Mouse (Mus musculus): Measurements from ENCODE around the gene Mknk1.

Gene Mknk1

DNA sequence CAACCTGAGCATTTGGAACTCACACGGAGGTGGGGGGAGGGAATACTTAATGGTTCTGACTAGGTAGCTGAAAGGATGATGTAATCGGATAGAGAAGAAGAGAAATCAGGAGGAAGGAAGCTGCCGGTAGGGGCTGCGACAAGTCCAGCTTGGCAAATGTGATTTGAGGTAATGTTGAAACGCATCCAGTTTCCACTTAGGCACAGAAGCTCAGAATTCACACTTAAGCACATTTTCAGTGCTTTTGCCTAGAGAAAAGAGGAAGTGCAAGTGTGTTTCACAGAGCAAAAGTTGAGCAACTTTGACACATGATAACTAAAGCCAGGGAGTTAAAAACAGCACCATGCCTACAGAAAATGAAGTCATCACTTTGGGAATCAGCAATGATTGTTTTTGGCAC is 8.4 kb downstream of the Mknk1 start:
- no peak for DNase-seq

- DNase-seq, result no peak
Measured at GRCm38 (mm10) chr4:115848083-115848482, 9.1 kb downstream of the Mknk1 start.

GRCm38 (mm10) chr4:115848990-115849677 is 10.1 kb downstream of the Mknk1 start:
- no peak for DNase-seq

DNA sequence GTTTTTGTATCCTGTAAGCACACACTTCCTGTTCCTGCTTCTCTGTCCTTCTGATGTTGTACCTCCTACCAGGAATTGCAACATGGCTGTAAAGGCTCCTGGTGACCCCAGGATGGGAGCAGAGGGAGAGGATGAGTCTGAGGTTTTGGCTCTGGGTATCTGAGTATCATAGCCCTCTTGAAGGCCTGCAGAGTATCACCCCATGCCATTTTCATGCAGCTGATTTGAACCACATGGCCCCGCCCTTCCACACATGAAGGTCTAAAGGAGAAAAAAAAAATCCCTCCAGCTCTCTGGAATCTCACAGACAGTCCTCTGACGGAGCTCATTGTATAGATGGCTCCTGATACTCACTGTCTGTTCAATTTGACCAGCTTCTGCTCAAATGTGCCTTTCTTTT is 11.1 kb downstream of the Mknk1 start:
- no peak for DNase-seq

DNA sequence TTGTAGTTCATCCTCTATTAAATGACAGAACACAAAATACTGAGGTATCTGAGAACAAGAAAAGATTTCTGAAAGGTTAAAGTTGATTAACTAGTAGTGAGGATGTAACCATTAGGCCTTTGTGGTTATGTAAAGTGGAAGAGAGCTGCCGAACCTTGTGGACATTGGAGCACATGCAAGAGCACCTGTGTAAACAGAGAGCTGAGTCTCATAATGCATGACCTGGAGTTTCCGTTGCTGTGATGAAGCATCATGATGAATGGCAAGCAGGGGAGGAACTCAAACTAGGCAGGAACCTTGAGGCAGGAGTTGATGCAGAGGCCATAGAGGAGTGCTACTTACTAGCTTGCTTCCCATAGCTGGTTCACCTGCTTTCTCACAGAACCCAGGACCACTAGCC is 11.6 kb downstream of the Mknk1 start:
- no peak for DNase-seq

DNA sequence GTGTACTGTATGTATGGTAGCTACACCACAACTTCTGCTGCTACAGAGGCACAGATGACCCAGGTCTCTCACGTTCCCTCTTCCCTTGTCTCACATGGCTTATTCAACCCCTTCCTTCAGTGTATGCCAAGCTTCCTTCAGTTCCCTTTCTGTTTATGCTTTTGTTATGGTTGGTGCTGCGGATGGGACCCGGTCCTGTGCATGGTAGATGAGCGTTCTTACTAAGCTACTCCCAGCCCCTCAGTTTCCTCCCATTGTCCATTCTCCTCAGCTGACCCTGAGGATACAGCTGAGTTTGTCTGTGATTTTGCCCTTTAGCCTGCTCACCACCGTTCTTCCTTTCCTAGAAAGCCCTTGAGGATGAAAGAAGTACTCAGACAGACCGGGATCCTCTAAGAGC is 12.6 kb downstream of the Mknk1 start:
- DNase-seq, result no peak

DNA sequence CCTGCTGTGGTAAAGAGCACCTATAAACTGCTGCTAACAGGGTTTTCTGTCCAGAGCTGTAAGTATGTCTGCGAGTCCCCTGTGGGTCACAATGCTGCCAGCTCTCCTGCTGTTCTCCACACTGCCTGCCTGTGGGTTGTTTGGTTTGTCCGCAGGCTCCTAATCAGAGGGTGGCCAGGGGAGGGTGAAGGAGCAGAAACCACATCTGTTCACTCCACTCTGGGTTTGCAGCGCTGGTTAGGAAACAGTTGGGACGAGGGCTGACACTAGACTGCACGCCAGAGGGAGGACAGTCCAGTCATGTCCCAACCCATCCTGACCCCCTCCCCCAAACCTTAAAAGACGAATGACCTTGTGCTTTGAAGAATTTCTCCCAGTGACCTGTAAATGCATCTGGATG is 16.1 kb downstream of the Mknk1 start:
- DNase-seq, result no peak

DNA sequence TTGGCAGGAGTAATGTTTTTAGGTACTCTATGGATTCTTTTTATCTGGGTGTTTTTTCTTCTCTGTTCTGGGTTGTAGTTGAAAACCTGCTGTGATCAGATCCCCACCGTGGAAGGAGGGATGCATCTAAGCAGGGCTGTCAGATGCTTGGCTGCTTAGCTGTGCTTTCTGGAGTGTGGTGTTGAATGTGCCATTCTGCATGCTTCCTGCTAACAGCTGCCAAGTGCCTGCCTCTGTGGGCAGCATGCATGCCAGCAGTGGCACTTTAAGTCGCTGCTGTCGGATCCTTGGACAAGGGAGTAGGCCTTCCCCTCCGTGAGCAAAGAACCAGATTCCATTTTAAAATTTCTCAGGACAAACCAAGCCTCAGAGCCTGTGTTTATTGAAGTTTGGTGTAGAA is 16.6 kb downstream of the Mknk1 start:
- DNase-seq, result no peak

GRCm38 (mm10) chr4:115856282-115856681 is 17.3 kb downstream of the Mknk1 start:
- no peak for DNase-seq

- no peak for DNase-seq
Measured at GRCm38 (mm10) chr4:115857293-115857883, 18.4 kb downstream of the Mknk1 start.

- no peak for DNase-seq
Measured at GRCm38 (mm10) chr4:115863352-115863751, 24.4 kb downstream of the Mknk1 start.

DNA sequence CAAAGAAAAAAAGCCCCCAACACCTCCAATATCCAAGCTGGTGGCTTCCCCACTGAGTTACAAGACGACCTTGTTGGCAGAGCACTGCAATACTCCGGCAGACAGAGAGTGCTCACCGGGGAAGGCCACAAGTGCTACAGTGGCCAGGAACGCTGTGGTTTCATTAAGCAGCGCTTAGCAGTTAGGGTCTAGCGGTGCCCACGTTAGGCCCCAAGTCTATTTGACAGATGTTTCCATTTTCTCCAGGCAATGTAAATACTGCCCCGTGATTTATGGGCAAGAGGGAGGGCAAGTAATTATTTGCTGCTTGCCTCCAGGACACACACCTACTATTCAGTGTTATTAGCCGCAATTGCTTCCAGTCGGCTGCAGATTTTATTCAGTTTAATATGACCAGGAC is 24.9 kb downstream of the Mknk1 start:
- DNase-seq, result no peak

GRCm38 (mm10) chr4:115869512-115870210 is 30.7 kb downstream of the Mknk1 start:
- DNase-seq, result no peak

DNA sequence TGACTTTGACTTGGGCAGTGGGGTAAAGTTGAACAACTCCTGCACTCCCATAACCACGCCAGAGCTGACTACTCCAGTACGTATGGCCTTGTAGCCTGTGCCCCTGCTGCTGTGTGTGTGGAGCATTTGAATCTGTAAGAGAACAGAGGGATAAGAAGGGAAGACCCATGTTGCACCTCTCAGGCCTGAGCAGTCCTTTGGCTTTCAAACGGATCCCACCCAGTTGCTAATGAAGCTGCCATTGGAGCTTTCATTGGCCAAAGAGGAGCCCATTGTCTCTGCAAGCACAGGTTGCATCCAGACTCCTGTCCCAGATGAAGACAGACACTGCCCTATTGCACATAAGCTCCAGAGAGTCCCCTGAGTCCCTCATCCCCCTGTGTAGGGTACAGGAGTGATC is 34.2 kb downstream of the Mknk1 start:
- DNase-seq, result no peak

GRCm38 (mm10) chr4:115878216-115878678 is 39.2 kb downstream of the Mknk1 start:
- DNase-seq, result no peak

DNA sequence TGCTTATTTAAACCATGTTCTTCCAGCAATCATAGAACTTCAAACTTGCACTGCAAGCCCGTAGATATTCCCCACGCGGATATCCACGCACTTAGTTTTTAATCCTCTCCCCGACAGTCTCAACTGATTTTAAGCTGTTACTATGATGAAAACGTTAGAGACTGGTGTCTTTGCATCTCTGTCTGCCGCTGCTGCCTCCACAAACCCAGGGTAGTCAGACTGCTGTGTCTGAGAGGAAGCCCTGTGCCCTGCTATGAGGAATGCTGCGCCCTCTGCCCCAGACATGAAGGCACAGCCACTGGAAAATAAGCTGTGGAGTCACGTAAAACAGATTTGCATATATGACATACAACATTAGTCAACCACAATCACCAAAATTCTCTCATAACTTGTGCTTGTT is 39.8 kb downstream of the Mknk1 start:
- no peak for DNase-seq

GRCm38 (mm10) chr4:115881183-115881582 is 42.2 kb downstream of the Mknk1 start:
- peak; percentile 53 for DNase-seq

DNA sequence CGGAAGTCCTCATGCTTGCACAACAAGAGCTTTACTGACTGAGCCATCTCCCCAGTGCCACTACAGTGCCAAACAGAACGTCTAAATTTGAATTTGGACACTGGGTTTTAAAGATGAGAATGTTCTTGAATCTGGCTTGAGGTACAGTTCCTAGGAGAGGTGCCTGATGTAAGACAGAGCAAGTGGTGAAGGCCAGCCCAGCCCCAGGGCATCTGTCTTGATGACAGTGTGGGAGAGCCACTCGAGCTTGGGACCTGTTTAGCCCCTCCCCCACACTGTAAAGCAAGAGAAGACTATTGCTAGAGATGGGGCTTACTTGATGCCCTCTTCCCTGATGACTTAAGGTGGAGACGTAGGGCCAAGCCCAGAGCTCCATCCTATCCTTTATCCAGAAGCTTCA is 43.2 kb downstream of the Mknk1 start:
- DNase-seq, result no peak

DNA sequence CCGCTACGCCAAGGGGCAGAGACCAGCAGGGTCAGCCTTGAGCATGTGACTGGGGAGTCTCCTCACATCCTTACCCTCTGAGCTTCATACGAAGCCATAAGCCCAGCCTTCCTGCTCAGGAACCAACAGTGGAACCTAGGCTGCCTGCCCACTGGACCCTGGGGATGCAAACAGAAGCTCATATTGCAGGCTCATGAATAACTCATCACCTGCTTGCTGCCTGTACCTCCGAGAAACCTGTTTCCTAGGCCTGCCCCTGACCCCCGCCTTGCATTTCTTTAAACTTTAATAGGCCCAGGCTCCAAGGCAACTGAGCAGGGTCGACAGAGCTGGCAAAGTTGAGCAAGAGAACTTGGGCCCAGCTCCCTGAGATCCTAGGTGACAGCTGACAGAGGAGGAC is 45.0 kb downstream of the Mknk1 start, which contains the start of gene Kncn:
Gene Kncn, plus strand, starts transcription at position 379 of the 400 bp plus-strand sequence.
- no peak for DNase-seq

- peak; percentile 34 for DNase-seq
Measured at GRCm38 (mm10) chr4:115885846-115886245, 46.8 kb downstream of the Mknk1 start.

GRCm38 (mm10) chr4:115886875-115887274 is 47.9 kb downstream of the Mknk1 start:
- no peak for DNase-seq

- no peak for DNase-seq
Measured at GRCm38 (mm10) chr4:115890066-115890465, 51.1 kb downstream of the Mknk1 start.

DNA sequence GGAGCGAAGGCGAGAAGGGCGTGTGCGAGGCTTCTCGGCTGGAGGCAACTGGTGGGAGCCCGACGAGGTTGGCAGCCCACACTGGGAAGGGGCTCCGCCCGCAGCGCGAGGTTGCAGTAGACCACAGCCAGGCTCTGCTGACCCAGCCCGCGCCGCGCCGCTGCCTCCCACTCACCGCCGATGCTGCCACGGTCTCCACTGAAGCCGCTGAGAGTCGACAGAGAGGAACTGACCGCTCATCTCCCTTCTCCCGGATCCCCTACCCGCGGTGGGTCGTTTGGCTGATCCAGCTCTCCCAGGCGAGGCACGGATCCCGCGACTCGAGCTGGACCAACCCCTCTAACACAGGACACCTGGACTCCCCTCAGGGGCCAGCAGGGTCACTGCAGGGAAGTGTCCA is 51.6 kb downstream of the Mknk1 start, which contains the start of gene 6430628N08Rik:
Gene 6430628N08Rik, plus strand, starts transcription at position 113 of the 400 bp plus-strand sequence.
- no peak for DNase-seq

DNA sequence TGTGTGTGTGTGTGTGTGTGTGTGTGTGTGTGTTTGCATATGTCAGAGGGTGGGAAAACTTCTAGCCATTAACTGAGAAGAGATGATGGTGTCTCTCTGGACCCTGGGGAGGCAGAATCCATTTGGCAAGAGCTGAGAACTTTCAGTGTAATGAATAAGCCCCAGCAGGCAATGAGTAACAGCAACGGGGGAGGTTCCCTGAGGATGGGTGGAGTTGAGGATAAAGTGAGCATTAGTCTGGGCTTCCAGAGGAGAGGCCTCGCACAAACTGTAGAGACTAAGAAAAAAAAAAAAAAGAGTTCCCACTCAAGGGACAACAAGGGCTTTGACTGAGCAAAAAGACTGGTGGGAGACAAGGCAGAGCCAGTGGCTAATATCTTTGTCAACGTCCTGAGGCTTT is 55.3 kb downstream of the Mknk1 start:
- DNase-seq, result no peak
